Mouse (Mus musculus) small intestine, adult 2 months (tissue): ENCODE measurements around the gene Poc5.

Experiments
- CTCF ChIP-seq: fragments of 200-500 bp; IDR thresholded peaks from 2 replicates; pipeline ENCODE4 v1.5.1; 2012; ENCODE audit warnings: low read depth, mild to moderate bottlenecking, control low read depth, inconsistent platforms, low read length, moderate library complexity, mixed read lengths; ENCODE audit not compliant: insufficient replicate concordance, insufficient read length; ENCODE audit errors: extremely low read depth
- POLR2A ChIP-seq: fragments of 200-500 bp; IDR thresholded peaks from 2 replicates; pipeline ENCODE4 v1.6.1; 2012; ENCODE audit warnings: low read depth, mild to moderate bottlenecking, control low read depth, inconsistent platforms, low read length, moderate library complexity

GRCm38 (mm10) chr13:96388042-96388888 lies at the start of gene Poc5:
- TF ChIP-seq CTCF (peak; percentile 19; the same call in 1 of the 2 replicates), POLR2A (peak; percentile 62; the same call in 1 of the 2 replicates)
